Mouse (Mus musculus) v-Abl transformed pro-B cells (cell line): ENCODE data around the gene Ppm1g.
"Not testable (repeated sequence)": the region's sequence is repeated elsewhere in the genome, so short reads cannot be mapped to it uniquely, and the experiment has no call there.

Experiments
- in situ Hi-C, 2 experiments: fragments of 400-800 bp; cut with MboI; formaldehyde crosslinking; loops; one replicate each; pipeline ENCODE4 v1.15.1; 2025; ENCODE audit not compliant: unreplicated experiment in 2 of 2

The Ppm1g gene

GRCm38 (mm10) chr5:31219911-31220447, 508 bp downstream of the Ppm1g start:
- in situ Hi-C loops: no loop called here

GRCm38 (mm10) chr5:31219474-31219873, 1.0 kb downstream of the Ppm1g start:
- in situ Hi-C loops: no loop called here

GRCm38 (mm10) chr5:31219070-31219469, 1.4 kb downstream of the Ppm1g start:
- in situ Hi-C loops: no loop called here

GRCm38 (mm10) chr5:31218294-31218693, 2.2 kb downstream of the Ppm1g start:
- in situ Hi-C loops: no loop called here

GRCm38 (mm10) chr5:31216554-31216953, 3.9 kb downstream of the Ppm1g start:
- in situ Hi-C loops: not testable (repeated sequence)

- in situ Hi-C loops: loop anchor here in 1 of 2 experiments (5.0 kb wide), 1 partner anchor 93 kb away; the partner anchor contains the start of genes Fndc4 and Gckr
These were observed 16.1 kb downstream of the Ppm1g start for GRCm38 (mm10) chr5:31204421-31204820.

- in situ Hi-C loops: loop anchor here in 1 of 2 experiments (5.0 kb wide), 1 partner anchor 93 kb away; the partner anchor contains the start of genes Fndc4 and Gckr
These were observed 16.6 kb downstream of the Ppm1g start for GRCm38 (mm10) chr5:31203866-31204265.

GRCm38 (mm10) chr5:31202933-31203332, 17.6 kb downstream of the Ppm1g start:
- in situ Hi-C loops: loop anchor here in 1 of 2 experiments (5.0 kb wide), 1 partner anchor 94 kb away; the partner anchor contains the start of genes Fndc4 and Gckr

- in situ Hi-C loops: loop anchor here in 1 of 2 experiments (5.0 kb wide), 1 partner anchor 95 kb away; the partner anchor contains the start of genes Fndc4 and Gckr
These were observed 18.5 kb downstream of the Ppm1g start, which contains the start of gene Zfp513 for GRCm38 (mm10) chr5:31201742-31202590. Zfp513 (minus strand) TSS chr5:31202303.

- in situ Hi-C loops: loop anchor here in 1 of 2 experiments (5.0 kb wide), 1 partner anchor 96 kb away; the partner anchor contains the start of genes Fndc4 and Gckr
These were observed 19.3 kb downstream of the Ppm1g start for GRCm38 (mm10) chr5:31201042-31201741.

GRCm38 (mm10) chr5:31200327-31200768, 20.1 kb downstream of the Ppm1g start:
- in situ Hi-C loops: loop anchor here in 1 of 2 experiments (5.0 kb wide), 1 partner anchor 97 kb away; the partner anchor contains the start of genes Fndc4 and Gckr

- in situ Hi-C loops: loop anchor here (5.0 to 25.0 kb wide), 2 partner anchors 97 to 262 kb away; partner anchors contain the start of genes Fndc4 (in 1 of the 2), Gckr (in 1 of the 2) and Zfp512 (in 1 of the 2)
These were observed 20.6 kb downstream of the Ppm1g start for GRCm38 (mm10) chr5:31199893-31200292.

GRCm38 (mm10) chr5:31199321-31199892, 21.1 kb downstream of the Ppm1g start:
- in situ Hi-C loops: loop anchor here in 1 of 2 experiments (25.0 kb wide), 1 partner anchor 263 kb away; the partner anchor contains the start of gene Zfp512

- in situ Hi-C loops: loop anchor here in 1 of 2 experiments (25.0 kb wide), 1 partner anchor 264 kb away; the partner anchor contains the start of gene Zfp512
These were observed 21.7 kb downstream of the Ppm1g start for GRCm38 (mm10) chr5:31198616-31199320.

- in situ Hi-C loops: loop anchor here in 1 of 2 experiments (25.0 kb wide), 1 partner anchor 264 kb away; the partner anchor contains the start of gene Zfp512
These were observed 22.3 kb downstream of the Ppm1g start for GRCm38 (mm10) chr5:31198170-31198569.

GRCm38 (mm10) chr5:31197072-31197471, 23.4 kb downstream of the Ppm1g start:
- in situ Hi-C loops: loop anchor here in 1 of 2 experiments (25.0 kb wide), 1 partner anchor 265 kb away; the partner anchor contains the start of gene Zfp512

GRCm38 (mm10) chr5:31196207-31196606, 24.3 kb downstream of the Ppm1g start:
- in situ Hi-C loops: loop anchor here in 1 of 2 experiments (25.0 kb wide), 1 partner anchor 266 kb away; the partner anchor contains the start of gene Zfp512

GRCm38 (mm10) chr5:31195671-31196070, 24.8 kb downstream of the Ppm1g start:
- in situ Hi-C loops: loop anchor here in 1 of 2 experiments (25.0 kb wide), 1 partner anchor 267 kb away; the partner anchor contains the start of gene Zfp512
